Mouse (Mus musculus) MEL (cell line): ENCODE data around the gene Lmtk3. TPM values are rescaled to one million over a fixed set of nuclear protein-coding genes. Genes with fewer than 3 reads are reported as not detected.

ENCODE experiments used
- DNase-seq: peaks from one replicate; pipeline ENCODE4 v3.0.0; 2011; ENCODE audit warnings: low read depth, low spot score
- H3K27ac ChIP-seq: 2 replicates; pipeline ENCODE4 v1.5.1; 2012; ENCODE audit warnings: low read depth, mild to moderate bottlenecking, control low read depth, low read length, moderate library complexity; ENCODE audit not compliant: control insufficient read depth
- H3K27me3 ChIP-seq, 2 experiments: fragments of 150-350 bp in 1 of 2; sonication (generic) in 1 of 2; 2 replicates each; pipeline ENCODE4 v1.6.1; 2012; ENCODE audit warnings: low read length in 2 of 2, mild to moderate bottlenecking in 2 of 2, improper control_type of control experiment in 1 of 2, moderate library complexity in 1 of 2; ENCODE audit not compliant: insufficient read depth in 2 of 2, control insufficient read depth in 1 of 2
- H3K36me3 ChIP-seq, 2 experiments: 2 replicates each; pipeline ENCODE4 v1.6.1; 2012 to 2014; ENCODE audit warnings: low read length in 2 of 2, improper control_type of control experiment in 1 of 2, inconsistent platforms in 1 of 2, mild to moderate bottlenecking in 1 of 2; ENCODE audit not compliant: insufficient read depth in 2 of 2, control insufficient read depth in 1 of 2
- H3K4me1 ChIP-seq, 2 experiments: fragments of 150-350 bp in 1 of 2; sonication (generic) in 1 of 2; 2 replicates each; pipeline ENCODE4 v1.6.1; 2012; ENCODE audit warnings: low read length in 2 of 2, improper control_type of control experiment in 1 of 2, mild to moderate bottlenecking in 1 of 2; ENCODE audit not compliant: insufficient read depth in 2 of 2, control insufficient read depth in 1 of 2
- H3K4me3 ChIP-seq, 2 experiments: fragments of 150-350 bp in 1 of 2; sonication (generic) in 1 of 2; 2 replicates each; pipeline ENCODE4 v1.5.1; 2012; ENCODE audit warnings: low read depth in 2 of 2, low read length in 2 of 2, mild to moderate bottlenecking in 2 of 2, moderate library complexity in 2 of 2, control low read depth in 1 of 2, improper control_type of control experiment in 1 of 2; ENCODE audit not compliant: control insufficient read depth in 1 of 2, insufficient read depth in 1 of 2
- H3K79me2 ChIP-seq: 2 replicates; pipeline ENCODE4 v1.6.1; 2012; ENCODE audit warnings: mild to moderate bottlenecking, low read length, moderate library complexity; ENCODE audit not compliant: control insufficient read depth, poor library complexity, insufficient read depth
- H3K9ac ChIP-seq: 2 replicates; pipeline ENCODE4 v1.6.1; 2012; ENCODE audit warnings: low read depth, mild to moderate bottlenecking, control low read depth, low read length, moderate library complexity; ENCODE audit not compliant: control insufficient read depth, poor library complexity, severe bottlenecking
- H3K9me3 ChIP-seq: fragments of 150-350 bp; sonication (generic); replicated peaks from 2 replicates; pipeline ENCODE4 v1.6.1; 2012; ENCODE audit warnings: mild to moderate bottlenecking, low read length, improper control_type of control experiment, moderate library complexity; ENCODE audit not compliant: insufficient read depth
- BHLHE40 ChIP-seq: IDR thresholded peaks from 2 replicates; pipeline ENCODE4 v1.6.1; 2012; ENCODE audit warnings: low read depth, mild to moderate bottlenecking, inconsistent platforms, low read length, improper control_type of control experiment, borderline replicate concordance
- CHD1 ChIP-seq: IDR thresholded peaks from 2 replicates; pipeline ENCODE4 v1.6.1; 2012; ENCODE audit warnings: low read depth, mild to moderate bottlenecking, inconsistent platforms, low read length, improper control_type of control experiment
- ETS1 ChIP-seq: IDR thresholded peaks from 2 replicates; pipeline ENCODE4 v1.6.1; 2012; ENCODE audit warnings: low read depth, mild to moderate bottlenecking, inconsistent platforms, low read length, improper control_type of control experiment, moderate library complexity
- GATA1 ChIP-seq: IDR thresholded peaks from 2 replicates; pipeline ENCODE4 v1.6.1; 2011; ENCODE audit warnings: low read depth, low read length, improper control_type of control experiment
- MEF2A ChIP-seq: IDR thresholded peaks from 2 replicates; pipeline ENCODE4 v1.6.1; 2014; ENCODE audit warnings: low read depth, mild to moderate bottlenecking, inconsistent platforms, low read length, improper control_type of control experiment; ENCODE audit not compliant: poor library complexity, insufficient replicate concordance, severe bottlenecking; ENCODE audit errors: extremely low read depth
- MXI1 ChIP-seq: IDR thresholded peaks from 2 replicates; pipeline ENCODE4 v1.6.1; 2011; ENCODE audit warnings: mild to moderate bottlenecking, low read depth, low read length, improper control_type of control experiment
- POLR2A ChIP-seq, 2 experiments: IDR thresholded peaks; 2 replicates each; pipeline ENCODE4 v1.6.1; 2011 to 2012; ENCODE audit warnings: low read length in 2 of 2, mild to moderate bottlenecking in 2 of 2, control low read depth in 1 of 2, improper control_type of control experiment in 1 of 2, low read depth in 1 of 2, moderate library complexity in 1 of 2; ENCODE audit not compliant: control insufficient read depth in 1 of 2, insufficient read depth in 1 of 2, poor library complexity in 1 of 2
- POLR2AphosphoS2 ChIP-seq: IDR thresholded peaks from 2 replicates; pipeline ENCODE4 v1.6.1; 2011; ENCODE audit warnings: low read length, improper control_type of control experiment
- RAD21 ChIP-seq: IDR thresholded peaks from 2 replicates; pipeline ENCODE4 v1.6.1; 2011; ENCODE audit warnings: mild to moderate bottlenecking, low read depth, low read length, improper control_type of control experiment
- SIN3A ChIP-seq: IDR thresholded peaks from 2 replicates; pipeline ENCODE4 v1.6.1; 2012; ENCODE audit warnings: low read length, improper control_type of control experiment, inconsistent platforms
- TAL1 ChIP-seq: IDR thresholded peaks from 2 replicates; pipeline ENCODE4 v1.6.1; 2012; ENCODE audit warnings: mild to moderate bottlenecking, inconsistent platforms, low read length, moderate library complexity, mixed read lengths
- ZC3H11A ChIP-seq: IDR thresholded peaks from 2 replicates; pipeline ENCODE4 v1.6.1; 2012; ENCODE audit warnings: low read depth, mild to moderate bottlenecking, inconsistent platforms, low read length, improper control_type of control experiment
- polyA plus RNA-seq, 2 experiments: library from polyadenylated mRNA; stranded (reverse) in 1 of 2; unstranded in 1 of 2; fragments of >175 nt in 1 of 2; fragments of >200 nt in 1 of 2; gene quantifications; 2 replicates each; pipeline versions ENCODE4 v1.2.1 to v1.2.4; 2012; ENCODE audit warnings: low replicate concordance in 2 of 2, low read depth in 1 of 2; ENCODE audit not compliant: insufficient read length in 2 of 2, insufficient read depth in 1 of 2, missing spikeins in 1 of 2
- total RNA-seq: library from RNA; depleted of rRNA; stranded (reverse); fragments of 300-350 nt; gene quantifications from 2 replicates; pipeline ENCODE4 v1.2.3, GENCODE M21; 2012

Lmtk3 gene
- total and polyA plus RNA-seq, 3 experiments, result 0.04 to 0.40 TPM; not detected in 1

GRCm38 (mm10) chr7:45842950-45843744 is 59.6 kb downstream of the Lmtk3 start:
- no peak overlapping the region for H3K9ac ChIP-seq
- no peaks in the 10 kb centered on the region for H3K9me3 ChIP-seq
- peaks cover 0 to 6% of the 10 kb centered on the region in 2 experiments; a peak in 1 of 4 replicates for H3K4me1 ChIP-seq
- TF ChIP-seq GATA1 (no peak), CHD1 (no peak), POLR2AphosphoS2 (no peak), SIN3A (no peak), BHLHE40 (no peak), ZC3H11A (no peak)
- H3K27me3 ChIP-seq, result no peaks in the 10 kb centered on the region; a peak in 1 of 4 replicates
- no peak overlapping the region for H3K4me3 ChIP-seq
- no peak overlapping the region for H3K27ac ChIP-seq
- DNase-seq, result no peak
- H3K79me2 ChIP-seq, result no peaks in the 10 kb centered on the region
- peaks cover 0 to 3% of the 10 kb centered on the region in 2 experiments; a peak in 1 of 4 replicates for H3K36me3 ChIP-seq

- no peaks in the 10 kb centered on the region for H3K9me3 ChIP-seq
- no peak for TF ChIP-seq RAD21
- TF ChIP-seq POLR2A (IDR thresholded peaks at IDR 0.05; ENCODE audit: control insufficient read depth in 1 of 2, insufficient read depth in 1 of 2, low read depth in 1 of 2, low read length in 2 of 2, poor library complexity in 1 of 2), result no peak
- no peak for TF ChIP-seq TAL1
- no peak for TF ChIP-seq ETS1
- no peaks in the 10 kb centered on the region for H3K27me3 ChIP-seq
Observed at GRCm38 (mm10) chr7:45848447-45849027, 65.0 kb downstream of the Lmtk3 start.

GRCm38 (mm10) chr7:45850661-45851060 is 67.1 kb downstream of the Lmtk3 start:
- peaks cover 0 to 6% of the 10 kb centered on the region in 2 experiments; a peak in 1 of 4 replicates for H3K4me1 ChIP-seq
- H3K79me2 ChIP-seq, result no peaks in the 10 kb centered on the region
- H3K36me3 ChIP-seq, result peaks cover 0 to 3% of the 10 kb centered on the region in 2 experiments; a peak in 1 of 4 replicates
- H3K4me3 ChIP-seq, result no peak overlapping the region
- no peak for DNase-seq
- H3K27ac ChIP-seq, result no peak overlapping the region
- H3K27me3 ChIP-seq, result no peaks in the 10 kb centered on the region
- H3K9me3 ChIP-seq, result no peaks in the 10 kb centered on the region
- TF ChIP-seq MEF2A (no peak), ZC3H11A (no peak), MXI1 (no peak)
- H3K9ac ChIP-seq, result no peak overlapping the region

More at GRCm38 (mm10) chr7:45848447-45849027, 65.0 kb downstream of the Lmtk3 start:
- H3K9ac ChIP-seq, result no peak overlapping the region
- peaks cover 0 to 6% of the 10 kb centered on the region in 2 experiments; a peak in 1 of 4 replicates for H3K4me1 ChIP-seq
- H3K4me3 ChIP-seq, result no peak overlapping the region
- H3K79me2 ChIP-seq, result no peaks in the 10 kb centered on the region
- DNase-seq, result no peak
- H3K27ac ChIP-seq, result no peak overlapping the region
- peaks cover 0 to 3% of the 10 kb centered on the region in 2 experiments; a peak in 1 of 4 replicates for H3K36me3 ChIP-seq
